Mouse (Mus musculus): Measurements from ENCODE around the gene Ptpn14.

Gene Ptpn14

GRCm38 (mm10) chr1:189777207-189777606, 49.1 kb downstream of the Ptpn14 start:
- DNase-seq: no peak

- no peak for DNase-seq
Observed at GRCm38 (mm10) chr1:189778343-189778742, 50.3 kb downstream of the Ptpn14 start.

DNA sequence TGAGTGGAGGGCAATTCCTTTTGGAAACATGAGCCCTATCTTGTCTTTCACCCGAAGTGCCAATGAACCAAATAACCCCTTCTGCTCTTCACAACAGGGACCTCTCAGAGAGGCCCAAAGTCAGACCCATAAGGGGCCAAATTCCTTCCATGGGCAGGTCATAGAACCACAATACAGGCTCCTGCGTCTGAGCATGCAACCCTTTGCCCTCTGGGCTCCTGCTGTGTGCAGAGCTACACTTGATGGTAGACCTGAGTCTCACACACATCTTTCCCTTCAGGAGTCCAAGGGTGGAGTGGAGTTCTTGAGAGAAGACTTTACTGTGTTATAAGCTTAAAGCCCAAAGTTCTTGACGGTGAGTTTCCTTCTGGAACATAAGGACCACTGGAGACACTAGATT, 51.2 kb downstream of the Ptpn14 start:
- DNase-seq: no peak

GRCm38 (mm10) chr1:189781721-189782345, 53.8 kb downstream of the Ptpn14 start:
- no peak for DNase-seq

DNA sequence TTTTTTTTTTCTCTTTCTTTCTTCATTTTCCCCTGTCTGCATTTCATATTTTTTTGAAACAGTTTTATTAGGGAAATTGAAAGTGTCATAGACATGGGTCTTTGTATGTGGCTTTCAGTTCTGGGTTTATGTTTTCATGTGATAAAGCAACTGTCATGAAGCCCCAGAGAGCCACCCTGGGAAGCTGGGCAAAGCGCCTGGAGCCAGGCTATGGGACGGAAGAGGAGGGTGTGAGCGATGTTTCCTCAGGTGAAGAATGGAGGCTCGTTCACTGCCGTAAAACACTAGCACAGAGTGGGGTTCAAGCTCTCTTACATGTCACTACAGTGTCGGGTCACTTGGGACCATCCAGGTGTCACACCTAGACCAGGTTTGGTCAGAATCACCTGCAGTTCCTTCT, 54.6 kb downstream of the Ptpn14 start:
- DNase-seq: no peak

- DNase-seq: no peak
Observed at GRCm38 (mm10) chr1:189784503-189784902, 56.4 kb downstream of the Ptpn14 start.

DNA sequence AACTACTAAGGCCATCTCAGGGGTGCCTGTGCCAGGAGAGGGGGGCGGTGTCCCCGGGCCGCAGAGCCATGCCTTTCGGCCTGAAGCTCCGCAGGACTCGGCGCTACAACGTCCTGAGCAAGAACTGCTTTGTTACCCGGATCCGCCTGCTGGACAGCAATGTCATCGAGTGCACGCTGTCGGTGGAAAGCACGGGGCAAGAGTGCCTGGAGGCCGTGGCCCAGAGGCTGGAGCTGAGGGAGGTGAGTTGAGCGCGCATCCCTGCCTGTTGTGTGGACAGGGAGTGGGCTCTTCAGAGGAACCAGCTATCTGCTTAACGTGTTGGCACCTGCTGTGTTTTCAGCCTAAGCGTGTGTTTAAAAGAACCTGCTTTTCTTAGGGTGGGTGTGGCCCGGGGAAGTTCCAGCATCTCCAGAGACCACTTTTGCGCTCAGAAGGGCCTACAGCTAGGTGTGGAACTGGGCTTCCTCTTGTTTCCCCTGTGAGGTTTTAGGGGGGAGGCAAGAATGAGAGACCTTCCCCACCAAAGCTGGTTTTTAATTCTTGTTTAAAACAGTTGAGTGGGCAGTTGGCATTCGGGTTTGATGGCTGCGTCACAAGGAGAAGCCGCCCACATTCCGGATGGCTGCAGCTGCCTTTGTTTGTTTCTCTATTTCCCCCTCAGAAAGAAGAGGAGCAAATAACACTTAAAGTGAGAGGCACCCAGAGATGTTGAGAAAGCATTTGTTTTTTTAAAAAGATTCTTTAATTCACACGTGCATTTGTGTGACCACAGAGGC, 58.8 kb downstream of the Ptpn14 start:
- DNase-seq: no peak

DNA sequence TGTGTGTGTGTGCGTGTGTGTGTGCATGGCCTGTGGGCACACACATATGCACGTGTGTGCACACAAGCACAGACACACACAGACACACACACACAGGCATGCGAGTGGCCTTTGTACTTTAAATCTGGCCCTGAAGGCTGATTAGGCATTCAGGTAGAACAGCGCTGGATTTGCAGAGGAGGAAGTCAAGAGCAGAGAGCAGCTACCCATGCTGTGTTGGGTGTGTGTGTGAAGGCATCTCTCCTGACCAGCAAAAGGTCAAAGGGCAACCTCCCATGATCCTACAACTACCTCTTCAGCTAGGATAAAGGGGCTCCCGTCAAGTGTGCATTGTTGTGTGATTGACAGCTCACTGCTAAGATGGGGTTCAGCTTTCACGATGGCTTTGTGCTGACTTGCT, 61.5 kb downstream of the Ptpn14 start:
- no peak for DNase-seq

- DNase-seq: no peak
Observed at GRCm38 (mm10) chr1:189790666-189791065, 62.6 kb downstream of the Ptpn14 start.

DNA sequence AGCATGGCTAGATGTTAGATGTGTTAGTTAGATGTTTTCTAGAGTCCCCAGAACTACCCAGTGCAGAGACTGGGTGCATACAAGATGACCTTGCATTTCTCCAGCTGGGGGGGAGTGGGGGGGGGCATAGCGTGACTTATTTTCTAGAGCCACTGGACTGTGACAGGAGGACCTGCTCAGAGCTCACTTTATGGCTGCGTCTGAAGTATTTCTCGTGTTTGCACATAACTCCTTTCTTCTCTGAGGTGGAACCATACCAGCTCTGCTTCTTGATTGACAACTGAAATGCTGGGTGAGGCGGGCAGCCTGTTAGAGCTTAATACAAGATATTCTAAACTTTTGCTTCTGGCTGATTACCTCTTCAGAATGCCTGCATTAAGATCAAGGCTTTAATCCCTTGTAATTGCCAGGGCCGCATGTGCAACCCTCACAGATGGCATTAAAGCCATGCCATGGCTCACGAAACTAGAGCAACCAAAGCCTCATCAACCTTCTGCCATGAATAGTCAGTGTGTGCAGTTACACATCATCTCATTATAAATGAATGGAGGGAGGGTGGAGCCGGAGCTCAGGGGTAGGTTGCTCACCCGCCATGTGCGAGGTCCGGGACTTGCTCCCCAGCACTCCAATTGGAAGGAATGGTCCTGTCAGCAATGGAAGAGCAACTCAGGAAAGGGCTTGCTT, 63.6 kb downstream of the Ptpn14 start:
- peak; percentile 28 for DNase-seq

DNA sequence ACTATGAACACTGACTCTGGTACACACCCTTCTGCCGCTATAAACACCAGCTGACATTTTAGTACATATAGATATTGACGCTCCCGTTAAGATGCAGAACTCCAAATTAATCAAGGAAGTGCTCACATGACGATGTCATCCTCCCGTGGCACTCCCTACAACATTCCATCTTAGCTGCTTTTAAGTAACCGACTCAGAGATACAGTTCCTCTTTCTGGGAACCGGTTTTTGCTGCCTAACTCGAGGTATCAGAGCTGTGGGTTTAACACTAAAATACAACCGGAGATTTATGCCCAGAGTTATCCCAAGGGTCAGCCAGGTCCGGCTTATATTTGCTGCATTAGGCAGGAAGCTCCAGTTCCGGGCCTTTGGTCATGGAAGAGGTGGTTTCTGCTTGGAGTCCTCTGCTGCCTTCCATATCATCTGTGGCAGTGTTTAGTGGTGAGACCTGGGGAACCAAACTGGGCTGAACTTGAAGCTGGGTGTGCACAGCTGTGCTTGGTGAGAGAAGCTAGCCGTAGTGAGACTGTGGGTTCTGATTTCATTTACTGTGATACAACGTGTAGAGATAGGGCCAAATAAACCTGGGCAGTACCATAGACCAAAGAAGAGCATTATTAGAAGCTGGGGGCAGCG, 64.6 kb downstream of the Ptpn14 start:
- DNase-seq: no peak

DNA sequence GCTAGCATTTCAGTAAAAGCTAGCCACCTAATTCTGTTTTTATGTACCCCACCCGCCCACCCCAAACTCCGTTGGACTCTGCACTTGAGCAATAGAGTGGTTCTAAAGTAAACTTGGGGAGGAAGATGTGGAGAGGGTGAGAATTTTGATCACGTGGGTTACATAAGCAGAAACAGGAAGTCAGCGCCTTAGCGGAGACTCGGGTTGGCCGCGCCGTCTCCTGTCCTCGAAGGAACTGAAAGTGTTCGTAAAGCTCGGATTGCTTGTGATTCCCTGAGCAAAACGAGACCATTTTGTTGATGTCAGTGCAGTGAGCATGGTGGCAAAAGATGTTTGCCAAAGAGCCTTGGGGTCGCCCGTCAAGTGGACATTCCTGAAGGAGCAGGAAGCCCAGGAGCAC, 70.9 kb downstream of the Ptpn14 start:
- DNase-seq: no peak

DNA sequence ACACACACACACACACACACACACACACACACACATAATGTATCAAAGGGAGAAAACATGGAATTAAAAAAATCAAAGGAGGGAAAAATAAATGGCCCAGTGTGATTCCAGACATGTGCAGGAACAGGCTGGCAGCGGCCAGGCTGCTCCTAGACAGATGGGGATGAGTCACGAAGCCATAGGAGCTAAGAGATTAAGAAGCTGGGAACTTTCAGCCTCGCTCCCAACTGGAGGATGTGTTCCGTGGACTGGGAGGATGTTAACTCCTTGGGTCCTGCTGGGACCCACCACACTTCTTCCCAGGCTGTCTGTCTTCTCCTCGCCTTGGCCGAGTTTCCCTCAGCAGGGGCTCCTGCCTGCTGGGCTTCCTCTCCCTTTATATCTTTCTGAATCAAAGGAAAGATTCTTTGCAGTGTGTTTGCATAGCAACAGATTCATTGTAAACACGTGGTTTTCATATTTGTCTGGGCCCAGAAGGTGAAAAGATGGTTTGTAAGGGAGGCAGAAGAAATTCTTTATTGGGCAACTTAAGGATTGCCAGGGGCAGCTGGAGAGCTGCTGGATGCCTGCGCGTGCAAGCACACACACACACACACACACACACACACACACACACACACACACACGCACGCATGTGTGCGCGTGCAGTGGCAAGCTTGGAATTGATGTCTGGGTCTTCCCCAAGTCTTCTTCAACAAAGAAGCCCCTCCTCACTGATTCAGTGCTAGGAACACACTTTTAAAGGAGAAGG, 72.3 kb downstream of the Ptpn14 start:
- DNase-seq: no peak

GRCm38 (mm10) chr1:189801303-189801702, 73.2 kb downstream of the Ptpn14 start:
- no peak for DNase-seq

GRCm38 (mm10) chr1:189802575-189802974, 74.5 kb downstream of the Ptpn14 start:
- DNase-seq: no peak

GRCm38 (mm10) chr1:189803742-189804141, 75.7 kb downstream of the Ptpn14 start:
- no peak for DNase-seq

GRCm38 (mm10) chr1:189806533-189807297, 78.6 kb downstream of the Ptpn14 start:
- no peak for DNase-seq

GRCm38 (mm10) chr1:189808015-189808414, 79.9 kb downstream of the Ptpn14 start:
- no peak for DNase-seq

- no peak for DNase-seq
Observed at GRCm38 (mm10) chr1:189808453-189808852, 80.4 kb downstream of the Ptpn14 start.

GRCm38 (mm10) chr1:189811778-189812177, 83.7 kb downstream of the Ptpn14 start:
- no peak for DNase-seq

- no peak for DNase-seq
Observed at GRCm38 (mm10) chr1:189814385-189814784, 86.3 kb downstream of the Ptpn14 start.

- DNase-seq: no peak
Observed at GRCm38 (mm10) chr1:189817089-189817488, 89.0 kb downstream of the Ptpn14 start.

All from kidney, adult 11 months (tissue).